Mouse (Mus musculus) ES-Bruce4 (cell line): ENCODE results near the gene Naaa.

Experiments used
- CTCF ChIP-seq: IDR thresholded peaks from one replicate; pipeline ENCODE4 v1.8.1; 2011; ENCODE audit warnings: low read depth, low read length
- POLR2A ChIP-seq: IDR thresholded peaks from one replicate; pipeline ENCODE4 v1.8.1; 2011; ENCODE audit warnings: low read length; ENCODE audit not compliant: insufficient read depth

- no peak for TF ChIP-seq POLR2A
- TF ChIP-seq CTCF, result no peak
Observed at GRCm38 (mm10) chr5:92313776-92314175, 35.8 kb upstream of the Naaa start.
